ENCODE assay signal across 31 mouse cellular contexts in the genomic region with DNA sequence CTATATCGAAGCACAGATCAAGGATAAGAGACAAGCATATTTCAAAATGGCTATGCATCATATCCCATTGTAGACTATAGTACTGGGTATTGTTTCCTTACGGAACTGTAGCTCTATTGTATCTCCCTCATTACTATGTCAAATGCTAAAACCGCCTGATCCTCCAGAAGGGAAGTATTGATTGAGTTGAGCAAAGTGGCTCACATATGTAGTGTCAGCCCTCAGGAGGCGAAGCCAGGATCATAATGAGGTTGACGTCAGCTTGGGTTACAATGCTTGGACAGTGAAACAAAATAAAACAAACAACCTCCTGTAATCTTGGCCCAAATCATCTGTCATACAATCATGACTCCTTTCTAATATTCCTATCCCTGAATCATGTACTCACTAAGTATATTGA. TPM values are rescaled to one million over a fixed set of nuclear protein-coding genes. Genes with fewer than 3 reads are reported as not detected.
"Had no signal": no experiment of that assay in that cellular context is flagged by ENCODE, and none has a peak within 500 bp of the region (broad histone marks: within the 10 kb centered on the region; RNA-seq: fewer than 3 reads in every experiment).

No protein-coding gene starts in this region.

- H3K9ac ChIP-seq: limb, embryonic 12.5 days; limb, embryonic 13.5 days; limb, embryonic 15.5 days; liver, embryonic 12.5 days; liver, embryonic 13.5 days; liver, embryonic 14.5 days; liver, embryonic 15.5 days; liver, postnatal 0 days; lung, embryonic 14.5 days; lung, embryonic 15.5 days; midbrain, embryonic 12.5 days; midbrain, embryonic 13.5 days; midbrain, embryonic 15.5 days; neural tube, embryonic 12.5 days had no signal

- H3K4me1 ChIP-seq: limb, embryonic 10.5 days; limb, embryonic 12.5 days; limb, embryonic 13.5 days; limb, embryonic 15.5 days; liver, embryonic 12.5 days; liver, embryonic 13.5 days; liver, embryonic 15.5 days; megakaryocyte, embryonic 14.5 days; midbrain, embryonic 10.5 days; midbrain, embryonic 12.5 days; midbrain, embryonic 13.5 days; midbrain, embryonic 15.5 days; neural tube, embryonic 12.5 days had no signal

- H3K36me3 ChIP-seq: limb, embryonic 10.5 days; limb, embryonic 12.5 days; limb, embryonic 13.5 days; limb, embryonic 15.5 days; liver, embryonic 12.5 days; liver, embryonic 13.5 days; liver, embryonic 15.5 days; lung, embryonic 15.5 days; midbrain, embryonic 10.5 days; midbrain, embryonic 12.5 days; midbrain, embryonic 13.5 days; midbrain, embryonic 15.5 days; neural tube, embryonic 12.5 days had no signal

- H3K9me3 ChIP-seq: limb, embryonic 10.5 days; limb, embryonic 12.5 days; limb, embryonic 13.5 days; limb, embryonic 15.5 days; liver, embryonic 12.5 days; liver, embryonic 13.5 days; liver, embryonic 15.5 days; lung, embryonic 15.5 days; megakaryocyte, embryonic 14.5 days; midbrain, embryonic 10.5 days; midbrain, embryonic 12.5 days; midbrain, embryonic 13.5 days; midbrain, embryonic 15.5 days; neural tube, embryonic 12.5 days had no signal

- ATAC-seq: liver, embryonic 12.5 days; liver, postnatal 0 days; lung, postnatal 0 days; midbrain, embryonic 13.5 days; midbrain, embryonic 15.5 days; midbrain, embryonic 16.5 days had no signal

- H3K27ac ChIP-seq: left cerebral cortex, adult 2 months; limb, embryonic 10.5 days; limb, embryonic 12.5 days; limb, embryonic 13.5 days; limb, embryonic 15.5 days; liver, embryonic 12.5 days; liver, embryonic 13.5 days; liver, embryonic 14.5 days; liver, embryonic 15.5 days; lung, embryonic 15.5 days; macrophage; midbrain, embryonic 10.5 days; midbrain, embryonic 12.5 days; midbrain, embryonic 13.5 days; midbrain, embryonic 15.5 days; neural tube, embryonic 12.5 days had no signal

- H3K27me3 ChIP-seq: limb, embryonic 12.5 days; limb, embryonic 13.5 days; limb, embryonic 15.5 days; liver, embryonic 12.5 days; liver, embryonic 13.5 days; liver, embryonic 15.5 days; lung, embryonic 15.5 days; megakaryocyte, embryonic 14.5 days; midbrain, embryonic 12.5 days; midbrain, embryonic 13.5 days; midbrain, embryonic 15.5 days; neural tube, embryonic 12.5 days had no signal

- H3K4me2 ChIP-seq: limb, embryonic 12.5 days; limb, embryonic 13.5 days; limb, embryonic 15.5 days; liver, embryonic 11.5 days; liver, embryonic 12.5 days; liver, embryonic 13.5 days; liver, embryonic 15.5 days; lung, embryonic 14.5 days; lung, embryonic 15.5 days; midbrain, embryonic 12.5 days; midbrain, embryonic 13.5 days; midbrain, embryonic 15.5 days; neural tube, embryonic 12.5 days had no signal

- DNase-seq: left cerebral cortex, postnatal 4 days; liver; liver, embryonic 13.5 days; liver, postnatal 0 days; lung, adult 18-20 months; lung, adult 2 months; lung, embryonic 14.5 days; lung, postnatal 10 days; lung, postnatal 14 days; lung, postnatal 36 days; lung, postnatal 4 days had no signal

- H3K4me3 ChIP-seq: left cerebral cortex, adult 2 months; limb, embryonic 10.5 days; limb, embryonic 12.5 days; limb, embryonic 13.5 days; limb, embryonic 15.5 days; liver, embryonic 12.5 days; liver, embryonic 13.5 days; liver, embryonic 15.5 days; lung, embryonic 15.5 days; megakaryocyte, embryonic 14.5 days; midbrain, embryonic 10.5 days; midbrain, embryonic 12.5 days; midbrain, embryonic 13.5 days; midbrain, embryonic 15.5 days; myocyte; neural tube, embryonic 12.5 days had no signal

RNA-seq across cellular contexts. Expression of a gene that starts 43.2 kb away (rescaled TPM):
- polyA plus RNA-seq: macrophage, myocyte had no signal
